Mouse (Mus musculus): Measurements from ENCODE around the gene Fgfr3.

GRCm38 (mm10) chr5:33740548-33740947 is 19.1 kb downstream of the Fgfr3 start:
- TF ChIP-seq POLR2A (IDR thresholded peaks at IDR 0.05; ENCODE audit: borderline replicate concordance, extremely low read depth, insufficient read depth, insufficient read length, poor library complexity, severe bottlenecking) (no peak), CTCF (IDR thresholded peaks at IDR 0.05; ENCODE audit: borderline replicate concordance, extremely low read depth, insufficient read depth, insufficient read length) (no peak)

Data from brain, embryonic 14.5 days (tissue).